Mouse (Mus musculus): Measurements from ENCODE around the gene Gab1.

The Gab1 gene

DNA sequence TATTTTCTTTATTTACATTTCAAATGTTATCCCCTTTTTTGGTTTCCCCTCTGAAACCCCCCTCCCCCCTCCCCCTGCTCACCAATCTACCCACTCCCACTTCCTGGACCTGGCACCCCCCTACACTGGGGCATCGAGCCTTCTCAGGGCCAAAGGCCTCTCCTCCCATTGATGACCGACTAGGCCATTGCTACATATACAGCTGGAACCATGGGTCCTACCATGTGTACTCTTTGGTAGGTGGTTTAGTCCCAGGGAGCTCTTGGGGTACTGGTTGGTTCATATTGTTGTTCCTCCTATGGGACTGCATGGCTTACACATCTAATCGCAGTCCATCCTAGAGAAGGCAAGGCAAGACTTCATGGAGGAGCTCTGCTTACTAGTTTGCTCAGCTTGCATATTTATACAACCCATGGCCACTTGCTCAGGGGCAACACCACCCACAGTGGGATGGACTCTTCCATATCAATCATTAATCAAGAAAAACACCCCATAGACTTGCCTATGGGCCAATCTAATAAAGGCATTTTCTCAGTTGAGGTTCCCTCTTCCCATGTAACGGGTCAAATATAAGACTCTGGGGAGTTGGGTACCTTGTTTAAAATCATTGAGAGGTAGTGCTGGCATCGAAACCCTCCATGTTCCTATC, 48.3 kb downstream of the Gab1 start:
- Histone ChIP-seq H3K27me3 (ENCODE audit: insufficient read depth, low read length) (no peaks in the 10 kb centered on the region), H3K36me3 (ENCODE audit: insufficient read depth, low read length) (peaks cover 86% of the 10 kb centered on the region), H3K9me3 (ENCODE audit: low read length) (no peaks in the 10 kb centered on the region), H3K4me1 (replicated peaks; ENCODE audit: low read depth, low read length) (peaks cover 62% of the 10 kb centered on the region), H3K4me3 (replicated peaks; ENCODE audit: low read length) (no peak overlapping the region)
- TF ChIP-seq NANOG (IDR thresholded peaks at IDR 0.05; ENCODE audit: borderline replicate concordance, low read length): no peak
- no peak for TF ChIP-seq POU5F1 (IDR thresholded peaks at IDR 0.05; ENCODE audit: borderline replicate concordance, low read length)
- TF ChIP-seq CTCF (conservative IDR thresholded peaks at IDR 0.05; ENCODE audit: low read length): no peak

DNA sequence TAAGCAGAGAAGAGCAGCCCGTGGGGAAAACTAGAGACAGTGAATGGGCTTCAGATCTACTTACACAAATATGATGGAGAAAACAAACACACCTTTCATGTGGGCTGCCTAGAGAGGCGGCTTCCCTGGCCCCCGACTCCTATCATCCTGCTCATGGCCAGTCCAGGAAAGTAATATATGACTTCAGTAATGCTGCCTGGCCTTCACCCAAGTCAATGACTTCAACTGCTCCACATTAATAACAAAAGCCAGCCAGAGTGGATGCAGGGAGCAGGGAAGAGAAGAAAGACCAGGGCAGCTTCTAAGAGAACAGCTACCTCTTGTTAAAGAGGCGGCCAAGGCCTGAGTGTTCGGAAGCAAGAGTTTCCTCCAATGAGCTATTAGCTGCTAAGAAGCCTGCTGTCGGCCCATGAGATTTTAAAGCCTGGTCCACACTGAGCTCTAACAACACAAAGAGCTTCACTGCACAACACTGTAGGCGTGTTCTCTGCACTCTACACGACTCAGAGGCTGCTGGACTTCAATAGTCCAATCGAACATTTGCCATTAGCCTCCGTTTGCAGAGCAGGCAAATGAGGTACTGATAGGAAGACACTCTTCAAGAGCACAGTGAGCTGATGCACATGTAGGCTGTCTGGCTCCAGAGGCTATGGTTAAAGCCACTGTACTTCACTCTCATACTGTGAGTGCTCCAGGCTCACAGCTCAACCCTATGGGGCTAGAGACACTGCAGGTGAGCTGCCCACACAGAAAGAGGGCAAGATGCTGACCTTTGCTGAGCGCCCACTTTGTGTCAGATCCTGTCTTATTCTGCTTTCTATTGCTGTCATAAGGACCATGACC, 49.4 kb downstream of the Gab1 start:
- no peak overlapping the region for H3K4me3 ChIP-seq (replicated peaks; ENCODE audit: low read length)
- H3K9me3 ChIP-seq (ENCODE audit: low read length): no peaks in the 10 kb centered on the region
- H3K36me3 ChIP-seq (ENCODE audit: insufficient read depth, low read length): peaks cover 86% of the 10 kb centered on the region
- H3K27me3 ChIP-seq (ENCODE audit: insufficient read depth, low read length): no peaks in the 10 kb centered on the region
- TF ChIP-seq NANOG (IDR thresholded peaks at IDR 0.05; ENCODE audit: borderline replicate concordance, low read length) (peak; percentile 5; the same call in 1 of the 2 replicates), POU5F1 (IDR thresholded peaks at IDR 0.05; ENCODE audit: borderline replicate concordance, low read length) (no peak), CTCF (conservative IDR thresholded peaks at IDR 0.05; ENCODE audit: low read length) (no peak)
- peaks cover 60% of the 10 kb centered on the region for H3K4me1 ChIP-seq (replicated peaks; ENCODE audit: low read depth, low read length)

DNA sequence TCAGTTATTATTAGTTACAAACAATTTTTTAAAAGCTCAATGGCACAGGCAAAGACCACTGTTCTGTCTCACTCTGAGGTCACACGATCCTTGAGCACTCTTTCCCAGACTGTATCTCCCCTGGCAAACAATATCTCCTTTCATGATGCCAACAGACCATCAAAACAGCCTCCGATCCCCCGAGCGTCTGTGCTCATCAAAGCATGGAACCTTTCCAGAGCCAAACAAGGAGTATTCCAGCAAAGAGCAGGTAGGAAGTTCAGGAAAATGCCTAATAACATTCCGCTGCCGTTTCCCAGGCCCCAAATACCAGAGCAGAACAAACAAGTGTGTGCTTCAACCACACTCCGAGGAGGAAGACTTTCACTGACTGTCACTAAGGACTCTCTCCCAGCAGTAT, 50.2 kb downstream of the Gab1 start:
- H3K27me3 ChIP-seq (ENCODE audit: insufficient read depth, low read length): no peaks in the 10 kb centered on the region
- peaks cover 64% of the 10 kb centered on the region for H3K4me1 ChIP-seq (replicated peaks; ENCODE audit: low read depth, low read length)
- no peaks in the 10 kb centered on the region for H3K9me3 ChIP-seq (ENCODE audit: low read length)
- H3K4me3 ChIP-seq (replicated peaks; ENCODE audit: low read length): no peak overlapping the region
- no peak for TF ChIP-seq POU5F1 (IDR thresholded peaks at IDR 0.05; ENCODE audit: borderline replicate concordance, low read length)
- no peak for TF ChIP-seq CTCF (conservative IDR thresholded peaks at IDR 0.05; ENCODE audit: low read length)
- no peak for TF ChIP-seq NANOG (IDR thresholded peaks at IDR 0.05; ENCODE audit: borderline replicate concordance, low read length)
- H3K36me3 ChIP-seq (ENCODE audit: insufficient read depth, low read length): peaks cover 86% of the 10 kb centered on the region

DNA sequence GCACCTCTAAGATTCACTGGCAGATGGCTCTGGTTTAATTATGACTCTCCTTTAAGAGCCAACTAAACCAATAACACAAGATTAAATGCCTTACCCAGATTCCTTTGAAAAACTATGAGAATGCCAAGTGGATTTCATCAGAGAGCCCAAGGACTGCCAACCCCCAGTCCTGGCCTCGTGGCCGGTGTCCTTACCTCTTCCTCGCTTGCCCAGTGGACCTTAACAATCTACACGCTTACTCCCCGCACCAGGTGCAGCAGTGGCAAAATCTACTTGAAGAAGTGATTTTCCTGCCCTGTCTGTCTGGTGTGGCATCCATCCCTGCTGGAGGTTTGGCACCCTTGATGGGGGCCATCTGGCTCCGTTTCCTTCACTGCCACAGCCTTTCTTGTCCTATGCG, 53.3 kb downstream of the Gab1 start:
- Histone ChIP-seq H3K36me3 (ENCODE audit: insufficient read depth, low read length) (peaks cover 86% of the 10 kb centered on the region), H3K27me3 (ENCODE audit: insufficient read depth, low read length) (no peaks in the 10 kb centered on the region), H3K9me3 (ENCODE audit: low read length) (no peaks in the 10 kb centered on the region), H3K4me1 (replicated peaks; ENCODE audit: low read depth, low read length) (peaks cover 65% of the 10 kb centered on the region), H3K4me3 (replicated peaks; ENCODE audit: low read length) (no peak overlapping the region)
- TF ChIP-seq POU5F1 (IDR thresholded peaks at IDR 0.05; ENCODE audit: borderline replicate concordance, low read length): no peak
- no peak for TF ChIP-seq CTCF (conservative IDR thresholded peaks at IDR 0.05; ENCODE audit: low read length)
- TF ChIP-seq NANOG (IDR thresholded peaks at IDR 0.05; ENCODE audit: borderline replicate concordance, low read length): no peak

DNA sequence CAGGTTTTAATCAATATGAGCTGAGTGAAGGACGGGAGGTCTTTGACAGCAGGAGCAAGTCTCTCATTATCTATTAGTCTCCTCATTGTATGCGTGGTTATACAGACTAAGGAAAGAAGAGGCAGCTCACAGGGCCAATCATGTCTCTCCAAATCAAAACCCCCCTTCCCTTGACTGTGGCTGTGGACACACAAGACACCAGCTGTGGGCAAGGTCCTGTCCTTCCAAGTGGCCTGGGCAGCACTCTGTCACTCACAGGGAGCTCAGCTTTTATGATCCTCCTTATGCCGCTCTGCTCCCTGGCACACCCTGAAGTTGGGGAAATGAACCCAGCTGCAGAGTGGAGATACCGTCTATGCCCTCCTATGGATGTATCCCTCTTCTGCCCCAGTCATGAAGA, 55.2 kb downstream of the Gab1 start:
- peaks cover 91% of the 10 kb centered on the region for H3K36me3 ChIP-seq (ENCODE audit: insufficient read depth, low read length)
- no peaks in the 10 kb centered on the region for H3K27me3 ChIP-seq (ENCODE audit: insufficient read depth, low read length)
- H3K9me3 ChIP-seq (ENCODE audit: low read length): no peaks in the 10 kb centered on the region
- H3K4me1 ChIP-seq (replicated peaks; ENCODE audit: low read depth, low read length): peaks cover 60% of the 10 kb centered on the region
- no peak overlapping the region for H3K4me3 ChIP-seq (replicated peaks; ENCODE audit: low read length)
- TF ChIP-seq CTCF (conservative IDR thresholded peaks at IDR 0.05; ENCODE audit: low read length) (no peak), NANOG (IDR thresholded peaks at IDR 0.05; ENCODE audit: borderline replicate concordance, low read length) (no peak), POU5F1 (IDR thresholded peaks at IDR 0.05; ENCODE audit: borderline replicate concordance, low read length) (no peak)

DNA sequence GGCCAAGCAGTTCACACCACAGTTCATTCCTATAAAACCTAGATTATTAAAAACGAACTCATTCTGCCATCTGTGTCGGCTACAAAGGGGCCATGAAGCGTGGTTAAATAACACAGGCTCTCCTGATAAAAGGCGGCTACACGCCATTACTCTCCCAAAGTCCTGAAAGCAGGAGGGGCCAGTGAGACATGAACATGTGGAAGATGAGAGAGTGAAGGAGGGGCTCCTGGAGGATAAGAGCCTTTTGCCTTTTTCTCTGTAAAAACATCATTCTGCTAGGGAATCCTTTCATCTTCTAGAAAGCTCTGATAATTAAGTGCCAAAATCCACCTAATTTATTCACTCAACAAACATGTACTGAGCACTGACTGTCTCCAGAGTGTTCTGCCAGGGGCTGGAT, 55.9 kb downstream of the Gab1 start:
- Histone ChIP-seq H3K36me3 (ENCODE audit: insufficient read depth, low read length) (peaks cover 91% of the 10 kb centered on the region), H3K9me3 (ENCODE audit: low read length) (no peaks in the 10 kb centered on the region), H3K4me3 (replicated peaks; ENCODE audit: low read length) (no peak overlapping the region), H3K27me3 (ENCODE audit: insufficient read depth, low read length) (no peaks in the 10 kb centered on the region), H3K4me1 (replicated peaks; ENCODE audit: low read depth, low read length) (peaks cover 59% of the 10 kb centered on the region)
- TF ChIP-seq POU5F1 (IDR thresholded peaks at IDR 0.05; ENCODE audit: borderline replicate concordance, low read length) (no peak), NANOG (IDR thresholded peaks at IDR 0.05; ENCODE audit: borderline replicate concordance, low read length) (no peak), CTCF (conservative IDR thresholded peaks at IDR 0.05; ENCODE audit: low read length) (no peak)

DNA sequence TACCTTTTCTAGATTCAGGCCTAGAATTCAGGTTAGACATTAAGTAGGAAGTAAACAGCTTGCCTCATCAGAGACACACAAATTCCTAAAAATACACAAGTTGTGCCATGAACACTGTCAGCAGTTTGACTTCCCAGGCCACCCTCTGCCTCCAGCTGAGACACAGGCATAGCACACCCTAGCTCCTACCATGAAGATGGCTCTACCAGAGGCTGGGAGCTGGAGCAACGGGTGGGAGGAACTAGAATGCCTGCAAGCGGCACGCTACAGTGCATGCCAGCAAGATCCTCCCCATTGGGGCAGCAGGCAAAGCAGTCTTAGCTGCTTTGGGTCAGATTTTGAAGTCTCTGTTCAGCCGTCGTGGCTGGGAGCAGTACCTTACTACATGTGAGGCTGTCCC, 57.1 kb downstream of the Gab1 start:
- H3K9me3 ChIP-seq (ENCODE audit: low read length): no peaks in the 10 kb centered on the region
- peaks cover 66% of the 10 kb centered on the region for H3K4me1 ChIP-seq (replicated peaks; ENCODE audit: low read depth, low read length)
- TF ChIP-seq POU5F1 (IDR thresholded peaks at IDR 0.05; ENCODE audit: borderline replicate concordance, low read length): no peak
- TF ChIP-seq NANOG (IDR thresholded peaks at IDR 0.05; ENCODE audit: borderline replicate concordance, low read length): no peak
- no peak for TF ChIP-seq CTCF (conservative IDR thresholded peaks at IDR 0.05; ENCODE audit: low read length)

DNA sequence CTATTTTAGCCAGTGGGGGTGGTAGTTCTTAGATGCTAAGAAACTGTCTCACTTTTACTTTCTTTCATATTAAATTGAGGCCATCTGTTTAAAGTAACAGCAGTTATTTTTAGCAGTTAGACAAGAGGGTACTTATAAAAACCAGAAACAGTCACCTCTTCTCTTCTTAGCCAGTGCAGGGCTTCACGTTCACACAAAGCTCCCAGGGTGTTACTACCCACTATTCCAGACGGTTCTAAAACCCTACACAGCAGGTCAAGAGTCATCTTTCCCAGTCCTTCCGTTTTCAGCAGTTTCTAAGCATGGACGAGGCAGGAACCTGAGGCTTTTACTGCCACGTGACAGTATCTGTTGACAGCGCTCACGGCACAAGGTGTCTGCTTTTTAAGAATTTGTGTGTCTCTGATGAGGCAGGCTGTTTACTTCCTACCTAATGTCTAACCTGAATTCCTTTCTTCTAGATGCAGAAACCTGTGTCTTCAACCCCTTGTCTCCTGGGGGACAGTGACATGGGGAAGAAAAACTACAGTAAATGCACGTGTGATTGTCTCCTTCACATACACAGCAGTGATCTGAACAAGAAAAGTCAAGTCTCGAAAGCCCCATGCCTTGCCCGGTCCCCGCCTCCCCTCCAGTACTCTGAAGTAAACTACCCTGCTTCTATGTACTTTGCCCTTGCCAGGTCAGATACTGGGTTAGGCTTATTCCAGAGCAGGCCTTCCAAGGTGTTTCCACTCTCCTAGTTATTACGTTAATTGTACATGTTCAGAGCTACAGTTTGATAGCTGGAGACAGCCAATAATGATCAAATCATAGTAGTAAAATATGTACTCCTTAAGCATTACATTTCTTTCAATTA, 58.7 kb downstream of the Gab1 start:
- TF ChIP-seq NANOG (IDR thresholded peaks at IDR 0.05; ENCODE audit: borderline replicate concordance, low read length): no peak
- H3K9me3 ChIP-seq (ENCODE audit: low read length): no peaks in the 10 kb centered on the region
- peaks cover 61% of the 10 kb centered on the region for H3K4me1 ChIP-seq (replicated peaks; ENCODE audit: low read depth, low read length)
- no peak overlapping the region for H3K4me3 ChIP-seq (replicated peaks; ENCODE audit: low read length)
- peaks cover 97% of the 10 kb centered on the region for H3K36me3 ChIP-seq (ENCODE audit: insufficient read depth, low read length)
- no peaks in the 10 kb centered on the region for H3K27me3 ChIP-seq (ENCODE audit: insufficient read depth, low read length)

More for the DNA sequence above, 57.1 kb downstream of the Gab1 start:
- Histone ChIP-seq H3K4me3 (replicated peaks; ENCODE audit: low read length) (no peak overlapping the region), H3K36me3 (ENCODE audit: insufficient read depth, low read length) (peaks cover 96% of the 10 kb centered on the region), H3K27me3 (ENCODE audit: insufficient read depth, low read length) (no peaks in the 10 kb centered on the region)

Measured in E14TG2a.4 (cell line).